Comparison of ENCODE assay signal across 11 mouse cellular contexts in genomic region chr10:19170596-19170995, GRCm38 (mm10).
DNase-seq lines count a peak whose midpoint lies in the region; ATAC-seq and TF ChIP-seq lines count a peak whose summit lies in the region.
"Had no signal": no experiment of that assay in that cellular context is flagged by ENCODE, and none has a peak within 500 bp of the region (broad histone marks: within the 10 kb centered on the region; RNA-seq: fewer than 3 reads in every experiment).

No protein-coding gene starts in this region.

- H3K4me3 ChIP-seq in gastrocnemius, adult 2 months, result peak overlapping the region; percentile 26; the same call in 1 of the 2 replicates
- H3K4me3 ChIP-seq in lung, embryonic 14.5 days (ENCODE audit: low read depth, low read length), result no peak overlapping the region
- no peak overlapping the region for H3K4me3 ChIP-seq in heart, embryonic 12.5 days
- H3K4me3 ChIP-seq in forebrain, embryonic 13.5 days, result no peak overlapping the region
- H3K4me3 ChIP-seq: hindbrain, embryonic 10.5 days; stomach, embryonic 15.5 days had no signal

- H3K27me3 ChIP-seq in lung, embryonic 14.5 days (ENCODE audit: insufficient read depth, low read length), result no peaks in the 10 kb centered on the region
- no peaks in the 10 kb centered on the region for H3K27me3 ChIP-seq in heart, embryonic 12.5 days (replicated peaks)
- no peaks in the 10 kb centered on the region for H3K27me3 ChIP-seq in forebrain, embryonic 13.5 days
- H3K27me3 ChIP-seq: stomach, embryonic 15.5 days had no signal

- H3K36me3 ChIP-seq in lung, embryonic 14.5 days (ENCODE audit: insufficient read depth), result no peaks in the 10 kb centered on the region
- no peaks in the 10 kb centered on the region for H3K36me3 ChIP-seq in heart, embryonic 12.5 days
- no peaks in the 10 kb centered on the region for H3K36me3 ChIP-seq in forebrain, embryonic 13.5 days (ENCODE audit: poor library complexity, severe bottlenecking)
- H3K36me3 ChIP-seq: hindbrain, embryonic 10.5 days; stomach, embryonic 15.5 days had no signal

- WGBS in lung, embryonic 14.5 days, result 47% methylated on average over 4 of the region's 4 CpGs
- 22% methylated on average over 4 of the region's 4 CpGs for WGBS in heart, embryonic 12.5 days
- 72% methylated on average over 4 of the region's 4 CpGs for WGBS in forebrain, embryonic 13.5 days

- H3K9ac ChIP-seq in lung, embryonic 14.5 days, result no peak overlapping the region
- no peak overlapping the region for H3K9ac ChIP-seq in heart, embryonic 12.5 days
- H3K9ac ChIP-seq in forebrain, embryonic 13.5 days, result no peak overlapping the region
- H3K9ac ChIP-seq: stomach, embryonic 15.5 days had no signal

- intact Hi-C loops in gastrocnemius, adult 2 months (cut with DNase I), result loop anchor here (5.0 kb wide), 1 partner anchor 153 kb away; the partner anchor contains the start of gene Tnfaip3

- ATAC-seq in lung, embryonic 14.5 days (ENCODE audit: insufficient read depth), result no peak
- no peak for ATAC-seq in heart, embryonic 12.5 days (ENCODE audit: insufficient number of reproducible peaks, low FRiP score)
- peak; percentile 77 for ATAC-seq in megakaryocyte progenitor cell, adult 5-6 weeks (replicated peaks; ENCODE audit: poor library complexity)
- no peak for ATAC-seq in forebrain, embryonic 13.5 days

- H3K4me2 ChIP-seq in lung, embryonic 14.5 days, result no peak overlapping the region
- H3K4me2 ChIP-seq in heart, embryonic 12.5 days, result 0 out of 2 replicates have a peak overlapping the region, but pooled peaks have one; percentile 10
- no peak overlapping the region for H3K4me2 ChIP-seq in forebrain, embryonic 13.5 days
- H3K4me2 ChIP-seq: stomach, embryonic 15.5 days had no signal

- H3K27ac ChIP-seq in gastrocnemius, adult 2 months, result peak overlapping the region; percentile 57; the same call in 1 of the 2 replicates
- H3K27ac ChIP-seq in lung, embryonic 14.5 days (ENCODE audit: low read depth), result no peak overlapping the region
- peak overlapping the region; percentile 43 for H3K27ac ChIP-seq in heart, embryonic 12.5 days (ENCODE audit: poor library complexity, severe bottlenecking)
- no peak overlapping the region for H3K27ac ChIP-seq in forebrain, embryonic 13.5 days
- H3K27ac ChIP-seq: hindbrain, embryonic 10.5 days; stomach, embryonic 15.5 days had no signal

- no peak for TF ChIP-seq CTCF in gastrocnemius, adult 2 months (IDR thresholded peaks at IDR 0.05)
- no peak for TF ChIP-seq CTCF in lung, embryonic 14.5 days (IDR thresholded peaks at IDR 0.05; ENCODE audit: low read depth)

- no peaks in the 10 kb centered on the region; the same call in 1 of the 2 replicates for H3K4me1 ChIP-seq in lung, embryonic 14.5 days (ENCODE audit: insufficient read depth)
- H3K4me1 ChIP-seq in heart, embryonic 12.5 days (replicated peaks), result peaks cover 31% of the 10 kb centered on the region
- H3K4me1 ChIP-seq in forebrain, embryonic 13.5 days, result no peaks in the 10 kb centered on the region
- H3K4me1 ChIP-seq: stomach, embryonic 15.5 days had no signal

- peaks cover 3% of the 10 kb centered on the region; the same call in 1 of the 2 replicates for H3K9me3 ChIP-seq in lung, embryonic 14.5 days (ENCODE audit: low read depth, low read length)
- H3K9me3 ChIP-seq in heart, embryonic 12.5 days (replicated peaks), result peaks cover 7% of the 10 kb centered on the region; the same call in 1 of the 2 replicates
- H3K9me3 ChIP-seq in forebrain, embryonic 13.5 days (replicated peaks), result 0 out of 2 replicates have a peak, but pooled peaks cover 4% of the 10 kb centered on the region
- H3K9me3 ChIP-seq: stomach, embryonic 15.5 days had no signal

- DNase-seq in gastrocnemius, adult 2 months, result no peak
- no peak for DNase-seq in gastrocnemius, adult 8-10 months (ENCODE audit: low spot score in 2 of 2)
- peak; percentile 25 for DNase-seq in lung, embryonic 14.5 days
- no peak for DNase-seq in lung, postnatal 10 days
- no peak for DNase-seq in right cerebral cortex, postnatal 25 days
- DNase-seq: cerebellum, adult 11-12 months had no signal

Comparison
In these comparisons a context has a peak if more than half of its experiments do, and no peak if none do; other contexts are left out.
1. H3K27ac ChIP-seq: peak in gastrocnemius, adult 2 months (single experiment) and heart, embryonic 12.5 days (single experiment); none in lung, embryonic 14.5 days (single experiment) and forebrain, embryonic 13.5 days (single experiment).